17 mouse cellular contexts compared by ENCODE assay signal in genomic region chr2:156781281-156781680, GRCm38 (mm10). TPM values are rescaled to one million over a fixed set of nuclear protein-coding genes. Genes with fewer than 3 reads are reported as not detected.
A peak's percentile ranks its signal among the peaks of the same experiment; 100 is the strongest.
DNase-seq lines count a peak whose midpoint lies in the region; ATAC-seq and TF ChIP-seq lines count a peak whose summit lies in the region.
"Had no signal": no experiment of that assay in that cellular context is flagged by ENCODE, and none has a peak within 500 bp of the region (broad histone marks: within the 10 kb centered on the region; RNA-seq: fewer than 3 reads in every experiment).

No protein-coding gene starts in this region.

- H3K27me3 ChIP-seq in hindbrain, embryonic 11.5 days (ENCODE audit: control insufficient read depth, insufficient read depth, low read length), result no peaks in the 10 kb centered on the region
- peaks cover 10% of the 10 kb centered on the region for H3K27me3 ChIP-seq in hindbrain, embryonic 12.5 days
- H3K27me3 ChIP-seq in MEL (ENCODE audit: control insufficient read depth in 1 of 2, insufficient read depth in 2 of 2, low read length in 2 of 2), result no peaks in the 10 kb centered on the region
- no peaks in the 10 kb centered on the region for H3K27me3 ChIP-seq in embryonic facial prominence, embryonic 14.5 days (replicated peaks; ENCODE audit: control insufficient read depth, insufficient read depth, low read length)
- H3K27me3 ChIP-seq in liver, embryonic 15.5 days, result no peaks in the 10 kb centered on the region
- H3K27me3 ChIP-seq: embryonic facial prominence, embryonic 15.5 days; hindbrain, embryonic 15.5 days had no signal

- DNase-seq in hindbrain, embryonic 11.5 days (ENCODE audit: low spot score), result no peak
- peak; percentile 50 for DNase-seq in MEL (ENCODE audit: low read depth, low spot score)
- DNase-seq in embryonic facial prominence, embryonic 14.5 days (ENCODE audit: low spot score), result no peak
- no peak for DNase-seq in MN1 (ENCODE audit: low spot score)
- DNase-seq: adrenal gland, postnatal 10 days; cerebellum, postnatal 14 days; heart, adult 18-20 months; kidney, postnatal 14 days; thymus, postnatal 25 days had no signal

- H3K9me3 ChIP-seq in hindbrain, embryonic 11.5 days (ENCODE audit: control insufficient read depth, low read length), result no peaks in the 10 kb centered on the region
- no peaks in the 10 kb centered on the region for H3K9me3 ChIP-seq in hindbrain, embryonic 12.5 days (replicated peaks)
- H3K9me3 ChIP-seq in MEL (replicated peaks; ENCODE audit: insufficient read depth, low read length), result no peaks in the 10 kb centered on the region
- no peaks in the 10 kb centered on the region for H3K9me3 ChIP-seq in embryonic facial prominence, embryonic 14.5 days (ENCODE audit: control insufficient read depth, low read length)
- H3K9me3 ChIP-seq in liver, embryonic 15.5 days (replicated peaks), result no peaks in the 10 kb centered on the region
- H3K9me3 ChIP-seq: embryonic facial prominence, embryonic 15.5 days; hindbrain, embryonic 15.5 days had no signal

- 72% methylated on average over 4 of the region's 4 CpGs for WGBS in hindbrain, embryonic 11.5 days
- 68% methylated on average over 4 of the region's 4 CpGs for WGBS in hindbrain, embryonic 12.5 days
- WGBS in embryonic facial prominence, embryonic 14.5 days, result 73% methylated on average over 4 of the region's 4 CpGs
- WGBS in liver, embryonic 15.5 days (ENCODE audit: insufficient replicate concordance), result 55% methylated on average over 4 of the region's 4 CpGs

- no peak for TF ChIP-seq CTCF in MEL (IDR thresholded peaks at IDR 0.05 in 2 of 3, conservative IDR thresholded peaks at IDR 0.05 in 1 of 3; ENCODE audit: control insufficient read depth in 1 of 3, insufficient read depth in 1 of 3, low read depth in 2 of 3, low read length in 3 of 3, poor library complexity in 1 of 3, severe bottlenecking in 1 of 3)

- no peaks in the 10 kb centered on the region for H3K36me3 ChIP-seq in hindbrain, embryonic 11.5 days (ENCODE audit: control insufficient read depth, insufficient read depth, low read length)
- H3K36me3 ChIP-seq in hindbrain, embryonic 12.5 days, result no peaks in the 10 kb centered on the region
- peaks cover 0 to 33% of the 10 kb centered on the region in 2 experiments; a peak in 2 of 4 replicates for H3K36me3 ChIP-seq in MEL (ENCODE audit: control insufficient read depth in 1 of 2, insufficient read depth in 2 of 2, low read length in 2 of 2)
- 0 out of 2 replicates have a peak, but pooled peaks cover 2% of the 10 kb centered on the region for H3K36me3 ChIP-seq in embryonic facial prominence, embryonic 14.5 days (ENCODE audit: control insufficient read depth, insufficient read depth, low read length)
- H3K36me3 ChIP-seq in liver, embryonic 15.5 days (replicated peaks), result no peaks in the 10 kb centered on the region
- H3K36me3 ChIP-seq: embryonic facial prominence, embryonic 15.5 days; hindbrain, embryonic 15.5 days; limb, embryonic 12.5 days had no signal

- H3K4me1 ChIP-seq in hindbrain, embryonic 11.5 days (replicated peaks; ENCODE audit: control insufficient read depth, insufficient read depth, low read length), result no peaks in the 10 kb centered on the region
- peaks cover 11% of the 10 kb centered on the region; the same call in 1 of the 2 replicates for H3K4me1 ChIP-seq in hindbrain, embryonic 12.5 days
- peaks cover 19 to 54% of the 10 kb centered on the region in 2 experiments for H3K4me1 ChIP-seq in MEL (ENCODE audit: control insufficient read depth in 1 of 2, insufficient read depth in 2 of 2, low read length in 2 of 2)
- H3K4me1 ChIP-seq in embryonic facial prominence, embryonic 14.5 days (ENCODE audit: control insufficient read depth, insufficient read depth, low read length), result peaks cover 5% of the 10 kb centered on the region; the same call in 1 of the 2 replicates
- peaks cover 81% of the 10 kb centered on the region for H3K4me1 ChIP-seq in liver, embryonic 15.5 days (replicated peaks)
- H3K4me1 ChIP-seq: hindbrain, embryonic 15.5 days had no signal

- H3K27ac ChIP-seq in hindbrain, embryonic 11.5 days (ENCODE audit: low read depth, low read length), result no peak overlapping the region
- no peak overlapping the region for H3K27ac ChIP-seq in hindbrain, embryonic 12.5 days
- H3K27ac ChIP-seq in MEL (ENCODE audit: control insufficient read depth, low read depth, low read length), result peak overlapping the region; percentile 96
- no peak overlapping the region for H3K27ac ChIP-seq in embryonic facial prominence, embryonic 14.5 days (replicated peaks; ENCODE audit: low read depth, low read length)
- H3K27ac ChIP-seq in liver, embryonic 15.5 days (replicated peaks), result peak overlapping the region; percentile 82
- H3K27ac ChIP-seq: embryonic facial prominence, embryonic 15.5 days; hindbrain, embryonic 15.5 days; limb, embryonic 12.5 days; macrophage had no signal

- H3K4me3 ChIP-seq in hindbrain, embryonic 11.5 days (ENCODE audit: low read depth, low read length), result no peak overlapping the region
- H3K4me3 ChIP-seq in hindbrain, embryonic 12.5 days, result no peak overlapping the region
- H3K4me3 ChIP-seq in MEL (ENCODE audit: control insufficient read depth in 1 of 2, insufficient read depth in 1 of 2, low read depth in 2 of 2, low read length in 2 of 2), result peak overlapping the region; percentile 12 to 22; a peak in 2 of 4 replicates
- H3K4me3 ChIP-seq in embryonic facial prominence, embryonic 14.5 days (ENCODE audit: low read depth, low read length), result no peak overlapping the region
- peak overlapping the region; percentile 17 for H3K4me3 ChIP-seq in liver, embryonic 15.5 days (replicated peaks)
- H3K4me3 ChIP-seq: embryonic facial prominence, embryonic 15.5 days; hindbrain, embryonic 15.5 days; limb, embryonic 12.5 days had no signal

- no peak for TF ChIP-seq RAD21 in MEL (IDR thresholded peaks at IDR 0.05; ENCODE audit: low read depth, low read length)

- no peak for TF ChIP-seq POLR2A in MEL (IDR thresholded peaks at IDR 0.05; ENCODE audit: control insufficient read depth in 1 of 2, insufficient read depth in 1 of 2, low read depth in 1 of 2, low read length in 2 of 2, poor library complexity in 1 of 2)

- no peak for TF ChIP-seq EP300 in MEL (IDR thresholded peaks at IDR 0.05; ENCODE audit: low read depth in 1 of 2, low read length in 2 of 2)

- H3K9ac ChIP-seq in hindbrain, embryonic 11.5 days (ENCODE audit: low read depth, low read length), result no peak overlapping the region
- no peak overlapping the region for H3K9ac ChIP-seq in hindbrain, embryonic 12.5 days
- H3K9ac ChIP-seq in MEL (ENCODE audit: control insufficient read depth, low read depth, low read length, poor library complexity, severe bottlenecking), result peak overlapping the region; percentile 34
- H3K9ac ChIP-seq in embryonic facial prominence, embryonic 14.5 days (ENCODE audit: low read depth, low read length), result no peak overlapping the region
- H3K9ac ChIP-seq in liver, embryonic 15.5 days, result no peak overlapping the region
- H3K9ac ChIP-seq: embryonic facial prominence, embryonic 15.5 days; hindbrain, embryonic 15.5 days; limb, embryonic 12.5 days had no signal

- no peaks in the 10 kb centered on the region for H3K79me2 ChIP-seq in MEL (ENCODE audit: control insufficient read depth, insufficient read depth, low read length, poor library complexity)

- H3K4me2 ChIP-seq in hindbrain, embryonic 11.5 days (replicated peaks; ENCODE audit: low read depth, low read length), result 0 out of 2 replicates have a peak overlapping the region, but pooled peaks have one; percentile 9
- H3K4me2 ChIP-seq in hindbrain, embryonic 12.5 days (replicated peaks), result no peak overlapping the region
- no peak overlapping the region for H3K4me2 ChIP-seq in embryonic facial prominence, embryonic 14.5 days (ENCODE audit: low read depth, low read length)
- H3K4me2 ChIP-seq in liver, embryonic 15.5 days, result peak overlapping the region; percentile 58
- H3K4me2 ChIP-seq: embryonic facial prominence, embryonic 15.5 days; hindbrain, embryonic 15.5 days had no signal

- 0 out of 2 replicates have a peak, but pooled peaks have one; percentile 19 for ATAC-seq in hindbrain, embryonic 11.5 days (ENCODE audit: low FRiP score)
- no peak for ATAC-seq in hindbrain, embryonic 12.5 days (ENCODE audit: low FRiP score)
- peak; percentile 12; the same call in 1 of the 2 replicates for ATAC-seq in embryonic facial prominence, embryonic 14.5 days (ENCODE audit: low read depth)
- ATAC-seq in liver, embryonic 15.5 days (ENCODE audit: insufficient read depth), result no peak
- no peak for ATAC-seq in megakaryocyte, adult 5-6 weeks (ENCODE audit: poor library complexity, severe bottlenecking)

TF ChIP-seq in MEL, 35 proteins besides CTCF, POLR2A, EP300 and RAD21 (continues in another document):
- TF ChIP-seq CHD1 (IDR thresholded peaks at IDR 0.05; ENCODE audit: low read depth, low read length), result no peak
- TF ChIP-seq E2F4 (IDR thresholded peaks at IDR 0.05; ENCODE audit: borderline replicate concordance, low read depth, low read length), result no peak
- no peak for TF ChIP-seq POLR2AphosphoS2 (IDR thresholded peaks at IDR 0.05; ENCODE audit: low read length)
- no peak for TF ChIP-seq RCOR1 (IDR thresholded peaks at IDR 0.05; ENCODE audit: low read depth, low read length)
- TF ChIP-seq ZKSCAN1 (IDR thresholded peaks at IDR 0.05; ENCODE audit: low read depth, low read length), result no peak

RNA-seq across cellular contexts. Expression of gene Myl9, which starts 6.1 kb away (rescaled TPM):
- 96.1 and 133 TPM in 2 replicates for polyA plus RNA-seq in hindbrain, embryonic 11.5 days (2014; fragmentation: Nextera tagmentation; extraction: Ambion mirVana)
- polyA plus RNA-seq in hindbrain, embryonic 12.5 days (2016; fragmentation: Nextera tagmentation; extraction: Ambion mirVana), result 122 and 144 TPM in 2 replicates
- total RNA-seq in MEL (2012; rRNA removed), result 1.2 and 2.8 TPM in 2 replicates
- 1 to 10 TPM in 1 of 2 experiments, not detected in 1; 1.3 TPM for polyA plus RNA-seq in MEL (2012; ENCODE audit: insufficient read depth in 1 of 2, insufficient read length in 2 of 2, low read depth in 1 of 2, low replicate concordance in 2 of 2, missing spikeins in 1 of 2)
- polyA plus RNA-seq in embryonic facial prominence, embryonic 14.5 days (2014; fragmentation: Nextera tagmentation; extraction: Ambion mirVana), result 285 and 310 TPM in 2 replicates
- 48.1 and 52.7 TPM in 2 replicates for polyA plus RNA-seq in liver, embryonic 15.5 days (2015; fragmentation: Nextera tagmentation; extraction: Ambion mirVana)
- not detected in 2 replicates for total RNA-seq in megakaryocyte, adult 5-6 weeks (2015)
- not detected in 2 replicates for total RNA-seq in megakaryocyte, adult 5-6 weeks (2017)
- total RNA-seq: CH12.LX had no signal
- polyA plus RNA-seq: macrophage had no signal

RNA-seq across cellular contexts. Expression of gene Tgif2, which starts 58.5 kb away (rescaled TPM):
- polyA plus RNA-seq in hindbrain, embryonic 11.5 days (2014; fragmentation: Nextera tagmentation; extraction: Ambion mirVana), result 69.6 and 71.8 TPM in 2 replicates
- polyA plus RNA-seq in hindbrain, embryonic 12.5 days (2016; fragmentation: Nextera tagmentation; extraction: Ambion mirVana), result 60.1 and 64.4 TPM in 2 replicates
- total RNA-seq in MEL (2012; rRNA removed), result 15.2 and 16.9 TPM in 2 replicates
- polyA plus RNA-seq in MEL (2012; ENCODE audit: insufficient read depth in 1 of 2, insufficient read length in 2 of 2, low read depth in 1 of 2, low replicate concordance in 2 of 2, missing spikeins in 1 of 2), result 10 to 100 TPM in 1 of 2 experiments, not detected in 1; 43.3 TPM
- polyA plus RNA-seq in embryonic facial prominence, embryonic 14.5 days (2014; fragmentation: Nextera tagmentation; extraction: Ambion mirVana), result 44.3 and 56.5 TPM in 2 replicates
- polyA plus RNA-seq in liver, embryonic 15.5 days (2015; fragmentation: Nextera tagmentation; extraction: Ambion mirVana), result 6.3 and 6.6 TPM in 2 replicates
- total RNA-seq in megakaryocyte, adult 5-6 weeks (2015), result 0.36 and 0.38 TPM in 2 replicates
- 0.73 TPM in 1 of 2 replicates, not detected in the other for total RNA-seq in megakaryocyte, adult 5-6 weeks (2017)

Comparison
In these comparisons a context has a peak if more than half of its experiments do, and no peak if none do; other contexts are left out.
1. ATAC-seq: peak in hindbrain, embryonic 11.5 days (single experiment) and embryonic facial prominence, embryonic 14.5 days (single experiment); none in hindbrain, embryonic 12.5 days (single experiment), liver, embryonic 15.5 days (single experiment) and megakaryocyte, adult 5-6 weeks (single experiment).
2. H3K4me2 ChIP-seq: peak in hindbrain, embryonic 11.5 days (single experiment) and liver, embryonic 15.5 days (single experiment); none in hindbrain, embryonic 12.5 days (single experiment) and embryonic facial prominence, embryonic 14.5 days (single experiment).
3. H3K27ac ChIP-seq: peak in MEL (single experiment) and liver, embryonic 15.5 days (single experiment); none in hindbrain, embryonic 11.5 days (single experiment), hindbrain, embryonic 12.5 days (single experiment) and embryonic facial prominence, embryonic 14.5 days (single experiment).
4. H3K4me3 ChIP-seq: peak in MEL (2 of 2) and liver, embryonic 15.5 days (single experiment); none in hindbrain, embryonic 11.5 days (single experiment), hindbrain, embryonic 12.5 days (single experiment) and embryonic facial prominence, embryonic 14.5 days (single experiment).
5. RNA of gene Myl9, which starts 6.1 kb away (polyA plus RNA-seq): 285 to 310 TPM in embryonic facial prominence, embryonic 14.5 days, 96.1 to 133 TPM in hindbrain, embryonic 11.5 days, 122 to 144 TPM in hindbrain, embryonic 12.5 days and 48.1 to 52.7 TPM in liver, embryonic 15.5 days; 1.3 TPM in MEL; every median in the first group is over 10 times any median in the second.